Mouse (Mus musculus) embryo, embryonic 11.5 days (tissue): ENCODE data around the gene Gh.
A peak's percentile ranks its signal among the peaks of the same experiment; 100 is the strongest.

ENCODE experiments used
- DNase-seq: peaks from one replicate; pipeline ENCODE4 v3.0.0-alpha.2; 2012; ENCODE audit warnings: low read depth, low spot score

Gh gene

GRCm38 (mm10) chr11:106271131-106271793, 30.4 kb downstream of the Gh start:
- no peak for DNase-seq

GRCm38 (mm10) chr11:106269060-106269431, 32.6 kb downstream of the Gh start:
- no peak for DNase-seq

- no peak for DNase-seq
Measured at GRCm38 (mm10) chr11:106268326-106269059, 33.2 kb downstream of the Gh start.

- DNase-seq: no peak
Measured at GRCm38 (mm10) chr11:106267871-106268270, 33.8 kb downstream of the Gh start.

GRCm38 (mm10) chr11:106267311-106267852, 34.3 kb downstream of the Gh start:
- DNase-seq: no peak

GRCm38 (mm10) chr11:106266431-106266830, 35.2 kb downstream of the Gh start:
- DNase-seq: no peak

GRCm38 (mm10) chr11:106265570-106265969, 36.1 kb downstream of the Gh start:
- DNase-seq: no peak

- DNase-seq: no peak
Measured at GRCm38 (mm10) chr11:106264988-106265387, 36.7 kb downstream of the Gh start.

GRCm38 (mm10) chr11:106263963-106264362, 37.7 kb downstream of the Gh start:
- DNase-seq: no peak

GRCm38 (mm10) chr11:106260826-106261450, 40.7 kb downstream of the Gh start:
- no peak for DNase-seq

GRCm38 (mm10) chr11:106256775-106257174, 44.9 kb downstream of the Gh start:
- no peak for DNase-seq

GRCm38 (mm10) chr11:106255685-106256451, 45.8 kb downstream of the Gh start, which contains the start of the genes Ftsj3 and Psmc5:
Gene Ftsj3 (minus strand): TSS chr11:106256079.
Gene Psmc5 (plus strand): TSS chr11:106256154.
- DNase-seq: peak; percentile 93

GRCm38 (mm10) chr11:106255174-106255573, 46.5 kb downstream of the Gh start:
- no peak for DNase-seq

- DNase-seq: no peak
Measured at GRCm38 (mm10) chr11:106254767-106255166, 46.9 kb downstream of the Gh start.
